Mouse (Mus musculus): ENCODE results near the gene Peak1.
"Not testable (repeated sequence)": the region's sequence is repeated elsewhere in the genome, so short reads cannot be mapped to it uniquely, and the experiment has no call there.

The Peak1 gene

GRCm38 (mm10) chr9:56257227-56258000, 160.5 kb downstream of the Peak1 start:
- DNase-seq (ENCODE audit: low read depth, low spot score): no peak

GRCm38 (mm10) chr9:56255676-56256432, 162.0 kb downstream of the Peak1 start:
- no peak for DNase-seq (ENCODE audit: low read depth, low spot score)

GRCm38 (mm10) chr9:56244336-56244735, 173.5 kb downstream of the Peak1 start:
- DNase-seq (ENCODE audit: low read depth, low spot score): no peak

GRCm38 (mm10) chr9:56243885-56244284, 174.0 kb downstream of the Peak1 start:
- no peak for DNase-seq (ENCODE audit: low read depth, low spot score)

GRCm38 (mm10) chr9:56242686-56243085, 175.2 kb downstream of the Peak1 start:
- DNase-seq (ENCODE audit: low read depth, low spot score): no peak

- DNase-seq (ENCODE audit: low read depth, low spot score): no peak
Observed at GRCm38 (mm10) chr9:56241076-56241475, 176.8 kb downstream of the Peak1 start.

DNA sequence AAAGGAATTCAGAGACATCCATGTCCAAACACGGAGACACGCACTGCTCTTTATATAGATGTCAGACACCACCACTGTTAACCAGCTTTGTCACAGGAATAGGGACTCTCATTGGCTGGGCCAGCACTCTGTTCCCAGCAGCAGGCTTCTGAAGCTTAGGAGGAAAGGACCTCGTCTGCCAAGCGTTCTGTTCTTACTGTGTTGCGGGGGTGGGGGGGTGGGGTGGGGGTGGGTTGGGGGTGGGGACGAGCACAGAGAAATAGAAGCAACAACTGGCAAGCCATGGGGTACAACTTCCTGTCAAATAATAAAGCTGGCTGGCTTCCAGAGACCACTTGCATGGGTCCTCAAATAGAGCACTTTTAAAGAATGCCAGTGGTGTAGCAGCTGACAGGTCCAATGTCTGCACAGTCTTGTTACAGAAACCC, 182.0 kb downstream of the Peak1 start:
- no peak for DNase-seq (ENCODE audit: low read depth, low spot score)

DNA sequence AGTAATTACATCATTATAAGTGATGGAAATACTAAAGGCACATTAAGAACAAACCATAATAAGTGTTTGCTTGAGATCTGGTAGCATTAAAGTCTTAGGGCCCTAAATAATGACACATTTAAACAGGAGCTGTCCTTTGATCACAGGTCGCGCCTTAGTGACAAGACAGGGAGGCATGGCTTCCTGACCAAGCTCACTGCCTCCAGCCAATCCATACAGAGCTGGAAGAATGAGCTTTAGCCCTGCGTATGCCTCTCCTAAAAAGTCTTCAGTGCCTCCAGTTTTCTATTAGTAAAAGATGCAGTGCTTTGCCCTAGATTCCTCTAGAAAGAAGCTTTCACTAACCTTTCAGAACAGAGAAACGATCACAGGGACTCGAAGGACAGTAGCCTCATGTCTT, 182.6 kb downstream of the Peak1 start:
- no peak for DNase-seq (ENCODE audit: low read depth, low spot score)

GRCm38 (mm10) chr9:56234561-56234960, 183.3 kb downstream of the Peak1 start:
- no peak for DNase-seq (ENCODE audit: low read depth, low spot score)

DNA sequence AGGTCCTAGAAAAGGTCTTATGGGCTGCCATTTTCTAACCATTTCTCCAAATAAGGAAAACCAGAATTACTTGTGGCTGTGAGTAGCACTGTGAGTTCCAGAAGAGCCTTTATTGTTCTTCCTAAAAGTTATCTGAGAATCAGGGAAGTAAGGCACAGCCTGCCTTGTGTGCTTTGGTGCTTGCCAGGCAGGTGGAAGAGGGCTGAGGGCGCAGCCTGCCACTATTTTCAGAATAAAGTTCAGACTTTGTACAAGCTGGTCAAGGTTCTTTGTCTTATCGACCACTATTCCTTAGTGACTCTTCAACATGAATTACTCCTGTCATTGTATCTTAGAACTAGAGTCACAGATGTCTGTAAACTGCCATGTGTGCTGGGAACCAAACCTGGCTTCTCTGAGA, 184.6 kb downstream of the Peak1 start:
- DNase-seq (ENCODE audit: low read depth, low spot score): no peak

DNA sequence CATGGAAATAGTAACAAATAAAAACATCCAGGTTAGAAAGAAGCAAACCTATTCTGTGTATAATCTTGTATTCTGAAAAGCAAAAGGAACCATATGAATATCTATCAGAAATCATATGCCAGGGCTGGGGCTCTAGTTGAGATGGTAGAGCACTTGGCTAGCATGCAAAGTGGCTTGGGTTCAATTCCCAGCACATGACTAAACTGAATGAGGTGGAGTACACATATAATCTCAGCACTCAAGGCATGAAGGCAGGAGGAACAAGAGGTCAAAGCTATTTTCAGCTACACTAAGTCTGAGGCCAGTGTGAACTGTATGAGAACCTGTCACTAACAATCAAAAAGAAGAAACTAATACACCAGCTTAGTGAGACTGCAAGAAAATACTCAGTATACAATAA, 187.0 kb downstream of the Peak1 start:
- peak; percentile 47 for DNase-seq (ENCODE audit: low read depth, low spot score)

DNA sequence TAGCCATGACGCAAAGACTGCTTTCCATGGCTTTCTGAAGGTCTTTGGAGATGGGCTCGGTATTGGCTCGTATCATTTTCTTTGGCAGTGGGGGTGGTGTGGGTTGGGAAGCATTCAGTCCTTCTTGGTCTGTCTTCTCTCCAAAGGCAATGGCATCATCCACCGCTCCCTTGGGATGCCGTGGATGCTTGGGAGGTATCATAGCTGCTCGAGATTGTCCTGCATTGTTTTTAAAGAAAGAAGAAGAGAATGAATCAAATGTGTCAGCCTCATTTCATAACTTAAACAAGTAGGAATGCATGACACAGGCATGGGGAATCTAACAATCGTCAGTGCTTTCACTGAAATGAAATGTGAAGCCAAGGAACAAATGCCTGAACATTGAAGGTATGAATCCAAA, 190.2 kb downstream of the Peak1 start:
- DNase-seq (ENCODE audit: low read depth, low spot score): no peak

- DNase-seq (ENCODE audit: low read depth, low spot score): not testable (repeated sequence)
Observed at GRCm38 (mm10) chr9:56223429-56224051, 194.3 kb downstream of the Peak1 start.

DNA sequence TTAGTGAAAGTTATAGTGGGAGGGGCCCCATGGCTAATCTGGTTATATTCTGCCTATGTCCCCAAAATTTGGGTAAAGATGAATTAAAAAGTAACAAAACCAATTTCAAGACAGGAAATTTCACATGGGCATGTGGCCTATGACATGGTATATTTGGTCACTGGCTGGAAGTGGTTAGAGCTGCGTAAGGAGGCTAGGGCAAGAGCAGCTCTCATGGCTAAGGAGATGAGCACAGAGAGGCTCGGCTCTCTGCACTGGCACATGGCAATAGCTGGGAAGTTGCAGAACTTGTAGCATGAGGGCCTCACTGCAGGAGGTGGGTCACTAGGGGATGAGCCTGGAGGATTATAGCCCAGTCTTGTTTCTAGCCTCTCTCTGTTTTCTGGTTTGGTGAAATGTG, 199.0 kb downstream of the Peak1 start:
- DNase-seq (ENCODE audit: low read depth, low spot score): no peak

- no peak for DNase-seq (ENCODE audit: low read depth, low spot score)
Observed at GRCm38 (mm10) chr9:56218043-56218442, 199.8 kb downstream of the Peak1 start.

GRCm38 (mm10) chr9:56217386-56217785, 200.5 kb downstream of the Peak1 start:
- no peak for DNase-seq (ENCODE audit: low read depth, low spot score)

DNA sequence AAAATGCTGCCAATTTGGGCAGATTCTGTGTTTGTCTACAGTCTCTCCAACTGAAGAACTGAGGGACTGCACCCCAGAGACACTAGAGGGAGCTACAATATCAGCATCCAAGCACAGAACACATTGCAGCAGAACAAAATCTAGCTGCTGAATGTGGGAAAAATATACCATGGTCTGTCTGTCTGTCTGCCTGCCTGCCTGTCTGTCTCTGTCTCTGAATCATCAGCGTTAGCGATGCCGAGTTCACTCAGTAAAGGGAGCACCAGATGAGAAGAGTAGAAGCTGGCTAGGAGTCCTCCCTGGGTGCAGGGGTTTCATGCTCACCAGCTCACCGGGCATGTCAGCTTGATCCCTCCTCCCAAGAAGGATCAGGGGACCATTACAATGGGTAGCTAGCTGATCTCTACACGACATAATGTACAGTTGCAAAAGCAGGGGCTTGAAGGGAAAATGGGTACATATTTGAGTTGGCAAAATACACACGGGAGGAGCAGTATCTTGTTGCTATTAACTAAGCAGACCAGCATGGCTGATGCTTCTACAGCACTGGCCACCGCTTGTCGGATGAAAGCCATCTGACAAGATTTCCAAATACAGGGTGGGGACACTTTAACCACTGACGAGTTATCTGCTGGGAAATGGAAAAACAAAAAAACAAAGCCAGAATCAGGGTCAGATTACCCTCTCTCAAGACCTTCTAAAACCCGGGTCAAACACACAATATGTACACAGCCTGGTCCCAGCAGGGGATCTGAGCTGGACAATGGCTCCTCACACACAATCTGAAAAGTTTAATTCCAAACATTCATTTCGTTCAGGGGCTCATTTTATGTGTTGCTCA, 204.2 kb downstream of the Peak1 start:
- DNase-seq (ENCODE audit: low read depth, low spot score): peak; percentile 52

- no peak for DNase-seq (ENCODE audit: low read depth, low spot score)
Observed at GRCm38 (mm10) chr9:56208817-56209216, 209.1 kb downstream of the Peak1 start.

DNA sequence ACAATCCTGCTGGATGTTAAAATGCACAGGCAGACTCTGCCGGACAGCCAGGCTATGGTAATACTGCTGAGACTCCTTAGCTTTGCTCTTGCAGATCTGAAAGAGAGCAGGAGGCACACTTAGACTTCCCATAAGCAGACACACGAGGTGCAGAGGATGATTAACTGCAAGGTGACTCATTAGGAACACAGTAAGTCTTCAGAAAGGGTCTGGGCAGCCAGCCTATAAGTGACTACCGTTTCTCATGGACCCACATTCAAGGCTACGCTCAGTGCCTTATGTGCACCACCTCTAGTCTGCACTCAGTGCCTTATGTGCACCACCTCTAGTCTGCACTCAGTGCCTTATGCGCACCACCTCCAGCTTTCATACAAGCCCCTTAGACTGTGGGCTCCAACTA, 210.4 kb downstream of the Peak1 start:
- DNase-seq (ENCODE audit: low read depth, low spot score): no peak

DNA sequence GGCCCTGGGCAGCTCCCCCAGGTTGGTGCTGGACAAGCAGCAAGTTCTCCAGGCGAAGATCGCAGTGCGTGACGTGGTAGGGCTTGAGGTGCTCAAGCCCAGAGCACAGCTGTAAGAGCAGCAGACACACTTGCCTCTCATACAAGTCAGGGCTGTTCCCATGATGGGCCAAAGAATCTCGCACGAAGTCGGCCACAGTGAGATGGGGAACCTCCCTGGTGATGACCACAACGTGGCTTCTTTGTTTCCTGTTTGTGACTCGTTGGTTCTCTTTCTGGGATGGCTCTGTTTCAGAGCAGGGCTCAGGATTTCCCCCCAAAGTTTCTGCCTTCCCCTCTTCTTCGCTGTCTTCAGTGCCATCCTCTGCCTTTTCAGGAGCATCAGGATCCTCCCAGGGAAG, 210.8 kb downstream of the Peak1 start:
- no peak for DNase-seq (ENCODE audit: low read depth, low spot score)

DNA sequence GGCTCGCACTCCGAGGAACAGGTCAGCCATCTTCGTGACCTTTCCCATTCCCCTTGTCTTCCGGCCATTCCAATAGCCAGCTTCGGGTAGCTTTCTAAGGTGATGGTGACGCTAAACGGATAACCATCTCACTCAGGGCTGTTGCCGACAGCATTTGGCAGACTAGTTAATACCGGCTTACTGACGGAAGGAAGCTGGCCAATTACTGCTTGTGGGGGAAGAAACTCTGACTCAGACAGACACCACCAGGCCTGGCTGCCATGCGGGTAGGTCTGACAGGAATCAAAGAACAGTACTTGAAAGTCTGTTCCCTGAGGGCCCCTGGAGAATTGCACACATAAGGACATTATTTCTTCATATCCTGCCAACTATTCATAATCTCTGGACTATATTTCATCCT, 212.5 kb downstream of the Peak1 start:
- DNase-seq (ENCODE audit: low read depth, low spot score): peak; percentile 18

DNA sequence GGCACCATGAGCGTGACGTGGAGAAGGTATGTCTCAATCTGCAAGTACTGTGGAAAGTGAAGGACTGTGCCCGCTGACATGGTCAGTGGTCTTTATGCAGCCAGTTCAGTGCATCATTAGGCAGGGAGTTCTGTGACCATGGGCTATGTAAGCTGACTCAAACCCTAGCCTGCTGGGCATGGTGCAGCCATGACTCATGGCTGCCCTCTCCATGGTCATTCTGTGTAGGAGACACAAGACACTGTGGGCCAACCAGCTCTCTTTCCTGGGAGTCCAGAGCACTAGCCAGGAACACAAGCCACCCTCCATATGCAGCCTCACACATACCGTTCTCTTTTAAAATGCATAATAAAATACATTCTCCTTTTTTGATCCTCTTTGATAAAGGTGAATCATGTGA, 213.6 kb downstream of the Peak1 start:
- DNase-seq (ENCODE audit: low read depth, low spot score): no peak
